Mouse (Mus musculus) liver, embryonic 13.5 days (tissue): Measurements from ENCODE around the gene Gata3. TPM values are rescaled to one million over a fixed set of nuclear protein-coding genes. Genes with fewer than 3 reads are reported as not detected.

Source experiments
- ATAC-seq: fragments of 200-750 bp; cut with Nextera tagmentation; 2 replicates; pipeline ENCODE4 v1.8.0; 2017; ENCODE audit warnings: low read depth, mild to moderate bottlenecking, moderate number of reproducible peaks, moderate library complexity
- DNase-seq: peaks from one replicate; pipeline ENCODE4 v3.0.0; 2022
- H3K27ac ChIP-seq: fragments of 300-500 bp; sonication (generic); 2 replicates; pipeline ENCODE4 v1.5.1; 2015; ENCODE audit warnings: moderate library complexity, mild to moderate bottlenecking, inconsistent platforms
- H3K27me3 ChIP-seq: fragments of 300-500 bp; sonication (generic); 2 replicates; pipeline ENCODE4 v1.6.1; 2015; ENCODE audit warnings: mild to moderate bottlenecking, inconsistent platforms
- H3K36me3 ChIP-seq: fragments of 300-500 bp; sonication (generic); 2 replicates; pipeline ENCODE4 v1.6.1; 2015; ENCODE audit warnings: mild to moderate bottlenecking, inconsistent platforms
- H3K4me1 ChIP-seq: fragments of 300-500 bp; sonication (generic); replicated peaks from 2 replicates; pipeline ENCODE4 v1.6.1; 2015; ENCODE audit warnings: inconsistent platforms
- H3K4me2 ChIP-seq: fragments of 300-500 bp; sonication (generic); 2 replicates; pipeline ENCODE4 v1.6.1; 2015; ENCODE audit warnings: inconsistent platforms, mild to moderate bottlenecking, moderate library complexity
- H3K4me3 ChIP-seq: fragments of 300-500 bp; sonication (generic); replicated peaks from 2 replicates; pipeline ENCODE4 v1.5.1; 2015; ENCODE audit warnings: mild to moderate bottlenecking, inconsistent platforms
- H3K9ac ChIP-seq: fragments of 300-500 bp; sonication (generic); 2 replicates; pipeline ENCODE4 v1.6.1; 2015; ENCODE audit warnings: mild to moderate bottlenecking, inconsistent platforms
- H3K9me3 ChIP-seq: fragments of 300-500 bp; sonication (generic); replicated peaks from 2 replicates; pipeline ENCODE4 v1.6.1; 2016; ENCODE audit warnings: inconsistent platforms
- WGBS: fragments of 180-500 bp; shearing (Covaris S2); methylation state at CpG from one replicate; pipeline ENCODE4 v1.1.7; 2015; ENCODE audit not compliant: insufficient replicate concordance; 5-methylcytosine and 5-hydroxymethylcytosine counted together
- polyA plus RNA-seq: library from polyadenylated mRNA; unstranded; fragments of >200 nt; fragmentation: Nextera tagmentation; extraction: Ambion mirVana; gene quantifications from 2 replicates; pipeline ENCODE4 v1.2.1, GENCODE M21; 2015

Gata3 gene
- polyA plus RNA-seq, 1 experiment from 2014 or later: 1.5 TPM

DNA sequence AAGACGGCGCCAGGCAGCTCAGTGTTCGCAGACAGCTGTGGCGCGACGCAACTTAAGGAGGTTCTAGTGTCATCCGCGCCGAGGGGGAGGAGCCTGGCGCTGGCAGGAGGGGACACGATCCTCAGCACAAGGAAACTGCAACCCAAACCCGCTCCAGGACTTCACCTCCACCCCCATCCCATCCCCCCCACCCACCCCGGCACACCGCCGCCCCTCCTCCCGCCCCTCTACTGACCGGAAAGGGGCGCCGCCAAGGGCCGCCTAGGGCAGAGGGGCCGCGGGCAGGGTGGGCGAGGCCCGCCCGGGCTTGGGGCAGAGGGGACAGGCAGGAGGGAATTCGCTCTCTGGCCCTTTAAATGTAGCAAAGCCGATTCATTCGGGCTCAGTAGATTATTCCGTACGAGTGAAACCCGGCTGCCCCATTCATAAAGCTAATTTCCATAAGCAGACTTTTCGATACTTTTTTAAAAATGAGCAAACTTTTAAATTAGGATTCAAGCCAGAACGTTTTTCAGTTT lies 11.2 kb downstream of the Gata3 start:
- H3K9ac ChIP-seq: peak overlapping the region; percentile 49; the same call in 1 of the 2 replicates
- under 1% methylated on average over 33 of the region's 33 CpGs for WGBS
- H3K4me2 ChIP-seq: peak overlapping the region; percentile 74
- peak; percentile 27; the same call in 1 of the 2 replicates for ATAC-seq
- H3K36me3 ChIP-seq: no peaks in the 10 kb centered on the region
- H3K4me3 ChIP-seq: peak overlapping the region; percentile 58
- H3K9me3 ChIP-seq: no peaks in the 10 kb centered on the region
- peak overlapping the region; percentile 68 for H3K27ac ChIP-seq
- peaks cover 100% of the 10 kb centered on the region for H3K27me3 ChIP-seq
- DNase-seq: no peak
- H3K4me1 ChIP-seq: peaks cover 32% of the 10 kb centered on the region

DNA sequence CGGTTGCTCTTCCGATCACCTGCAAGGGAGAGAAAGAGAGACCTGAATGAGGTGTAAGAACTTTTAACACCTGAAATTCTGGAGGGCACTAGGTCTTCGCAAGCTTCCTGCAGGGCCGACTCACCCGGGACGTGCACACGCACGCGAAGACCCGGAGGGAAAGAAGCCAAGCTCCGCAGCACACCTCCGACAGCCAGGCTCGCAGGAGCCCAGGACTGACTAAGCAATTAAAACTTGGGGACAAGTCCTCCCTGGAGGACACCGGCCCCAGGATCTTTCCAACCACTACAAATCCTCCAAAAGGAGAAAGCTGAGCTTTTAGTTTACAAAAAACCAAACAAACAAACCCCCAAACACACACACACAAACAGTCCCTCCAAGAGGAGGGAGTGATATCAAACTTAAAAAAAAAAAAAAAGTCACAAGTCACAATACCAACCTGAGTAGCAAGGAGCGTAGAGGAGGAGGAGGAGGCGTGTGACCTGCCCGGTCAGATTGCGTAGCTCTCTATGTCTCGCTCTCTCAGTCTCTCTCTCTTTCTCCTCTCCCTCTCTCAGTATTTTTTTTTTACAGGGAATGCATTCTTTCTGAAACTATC lies 11.8 kb downstream of the Gata3 start:
- no peaks in the 10 kb centered on the region for H3K9me3 ChIP-seq
- WGBS: 1% methylated on average over 19 of the region's 19 CpGs
- DNase-seq: no peak
- no peaks in the 10 kb centered on the region for H3K36me3 ChIP-seq
- peaks cover 32% of the 10 kb centered on the region for H3K4me1 ChIP-seq
- no peak for ATAC-seq
- H3K4me2 ChIP-seq: peak overlapping the region; percentile 74
- peaks cover 100% of the 10 kb centered on the region for H3K27me3 ChIP-seq
- no peak overlapping the region for H3K27ac ChIP-seq
- peak overlapping the region; percentile 58 for H3K4me3 ChIP-seq
- peak overlapping the region; percentile 49; the same call in 1 of the 2 replicates for H3K9ac ChIP-seq

DNA sequence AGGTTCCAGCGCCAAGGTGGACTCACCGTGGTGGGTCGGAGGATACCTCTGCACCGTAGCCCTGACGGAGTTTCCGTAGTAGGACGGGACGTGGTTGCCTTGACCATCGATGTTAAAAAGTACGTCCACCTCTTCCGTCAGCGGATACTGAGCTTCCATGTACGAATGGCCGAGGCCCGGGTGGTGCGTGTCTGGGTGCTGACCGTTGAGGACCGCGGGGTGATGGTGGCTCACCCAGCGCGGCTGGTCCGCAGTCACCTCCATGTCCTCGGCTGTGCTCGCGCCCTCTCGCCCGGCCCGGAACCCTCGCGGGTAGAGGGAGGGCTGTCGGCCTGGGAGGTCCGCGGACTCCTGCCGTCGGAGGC lies 12.5 kb downstream of the Gata3 start:
- Histone ChIP-seq H3K36me3 (no peaks in the 10 kb centered on the region), H3K27ac (no peak overlapping the region), H3K4me1 (peaks cover 32% of the 10 kb centered on the region), H3K4me2 (peak overlapping the region; percentile 74), H3K9me3 (no peaks in the 10 kb centered on the region), H3K4me3 (peak overlapping the region; percentile 58), H3K9ac (peak overlapping the region; percentile 43), H3K27me3 (peaks cover 100% of the 10 kb centered on the region)
- ATAC-seq (no peak), DNase-seq (no peak)
- WGBS: under 1% methylated on average over 35 of the region's 35 CpGs

- no peak for ATAC-seq
- peaks cover 32% of the 10 kb centered on the region for H3K4me1 ChIP-seq
- H3K4me2 ChIP-seq: peak overlapping the region; percentile 74
- no peaks in the 10 kb centered on the region for H3K9me3 ChIP-seq
- H3K27ac ChIP-seq: no peak overlapping the region
- peak overlapping the region; percentile 43 for H3K9ac ChIP-seq
- no peak for DNase-seq
- peak overlapping the region; percentile 58 for H3K4me3 ChIP-seq
- WGBS: 3% methylated on average over 31 of the region's 31 CpGs
- H3K27me3 ChIP-seq: peaks cover 100% of the 10 kb centered on the region
- no peaks in the 10 kb centered on the region for H3K36me3 ChIP-seq
Measured at GRCm38 (mm10) chr2:9876621-9877325, 13.1 kb downstream of the Gata3 start.

DNA sequence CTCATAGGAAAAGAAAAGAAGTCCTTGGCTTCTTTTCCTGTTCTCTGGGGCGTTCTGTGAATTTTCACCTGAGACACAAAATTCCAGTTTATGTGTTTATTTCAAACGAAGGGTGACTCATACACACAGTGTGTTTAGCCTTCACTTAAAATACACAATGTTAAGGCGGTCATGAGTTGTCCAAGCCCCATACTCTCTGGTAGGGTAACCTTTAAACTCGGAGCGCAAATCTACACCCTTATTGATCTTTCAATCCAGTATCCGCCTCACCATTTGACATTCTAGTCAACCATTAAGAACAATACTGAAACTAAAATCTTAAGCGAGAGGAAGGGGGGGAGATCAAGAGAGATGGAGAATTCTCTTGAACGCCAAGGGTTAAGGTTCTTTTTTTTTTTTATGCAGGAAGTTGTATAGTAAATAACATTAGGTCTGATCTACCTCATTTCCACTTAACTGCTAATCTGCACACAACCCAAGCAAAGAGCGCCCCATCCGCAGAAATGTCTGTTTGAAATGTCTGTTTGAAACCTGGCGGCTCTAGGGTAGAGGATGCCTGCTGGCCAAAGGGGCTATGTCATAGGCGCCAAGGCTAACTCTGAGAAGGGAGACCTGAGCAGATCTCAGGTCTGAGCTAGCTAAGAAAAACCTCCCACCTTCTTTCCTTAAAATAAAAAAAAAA lies 14.0 kb downstream of the Gata3 start:
- Histone ChIP-seq H3K4me3 (0 out of 2 replicates have a peak overlapping the region, but pooled peaks have one; percentile 58), H3K27ac (no peak overlapping the region), H3K4me1 (peaks cover 31% of the 10 kb centered on the region), H3K36me3 (no peaks in the 10 kb centered on the region), H3K9me3 (no peaks in the 10 kb centered on the region), H3K27me3 (peaks cover 100% of the 10 kb centered on the region), H3K9ac (no peak overlapping the region), H3K4me2 (peak overlapping the region; percentile 74)
- ATAC-seq: no peak
- DNase-seq: no peak
- WGBS: 49% methylated on average over 12 of the region's 12 CpGs

DNA sequence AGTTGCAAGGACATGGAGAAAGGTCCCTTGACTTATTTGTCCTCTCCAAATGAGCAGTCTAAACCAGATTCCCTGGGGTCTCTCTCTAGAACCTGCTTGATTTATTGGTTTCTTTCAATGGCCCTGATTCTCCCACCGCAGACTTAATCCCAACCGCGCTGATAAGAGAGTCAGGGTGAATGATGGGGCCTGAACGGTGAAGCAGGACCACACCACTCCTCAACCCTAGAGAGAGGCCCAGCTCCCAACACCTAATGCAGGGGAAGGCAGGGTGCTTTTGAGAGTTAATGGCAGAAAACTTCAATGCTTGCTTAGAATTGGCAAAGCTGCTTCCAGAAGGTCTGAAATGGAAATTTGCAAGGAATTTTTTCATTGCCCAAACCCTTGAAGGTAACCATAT lies 14.6 kb downstream of the Gata3 start:
- ATAC-seq (no peak), DNase-seq (no peak)
- H3K4me1 ChIP-seq: peaks cover 30% of the 10 kb centered on the region
- H3K9me3 ChIP-seq: no peaks in the 10 kb centered on the region
- WGBS: 30% methylated on average over 4 of the region's 4 CpGs
- H3K27ac ChIP-seq: no peak overlapping the region
- H3K4me2 ChIP-seq: peak overlapping the region; percentile 21
- no peak overlapping the region for H3K9ac ChIP-seq
- H3K27me3 ChIP-seq: peaks cover 97% of the 10 kb centered on the region
- no peaks in the 10 kb centered on the region for H3K36me3 ChIP-seq
- H3K4me3 ChIP-seq: no peak overlapping the region

DNA sequence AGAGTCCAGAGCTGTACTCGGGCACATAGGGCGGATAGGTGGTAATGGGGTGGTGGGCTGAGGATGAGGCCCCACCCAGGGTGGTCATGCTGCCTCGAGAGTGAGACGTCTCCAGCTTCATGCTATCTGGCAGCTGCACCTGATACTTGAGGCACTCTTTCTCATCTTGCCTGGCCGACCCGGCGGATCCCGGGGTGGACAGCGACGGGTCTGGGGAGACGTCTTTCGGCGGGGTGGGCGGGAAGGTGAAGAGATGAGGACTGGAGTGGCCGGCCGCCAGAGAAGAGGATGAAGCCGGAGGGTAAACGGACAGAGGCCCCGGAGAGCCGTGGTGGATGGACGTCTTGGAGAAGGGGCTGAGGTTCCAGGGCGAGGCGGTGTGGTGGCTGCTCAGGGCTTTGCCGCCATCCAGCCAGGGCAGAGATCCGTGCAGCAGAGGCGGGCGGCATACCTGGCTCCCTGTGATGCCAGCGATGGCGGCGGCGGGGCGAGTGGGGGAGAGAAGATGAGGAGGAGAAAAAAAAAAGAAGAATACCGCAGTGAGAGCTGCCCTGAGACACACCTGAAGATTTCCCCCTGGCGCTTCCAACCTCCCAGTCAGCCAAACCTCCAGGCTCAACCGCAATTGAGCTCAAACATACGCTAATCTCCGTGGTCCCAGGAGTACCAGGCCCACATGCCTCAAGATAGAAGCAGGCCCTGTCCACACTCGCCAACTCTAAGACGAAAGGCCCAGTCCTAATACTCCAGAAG lies 15.2 kb downstream of the Gata3 start:
- Histone ChIP-seq H3K4me3 (no peak overlapping the region), H3K4me2 (peak overlapping the region; percentile 21), H3K36me3 (no peaks in the 10 kb centered on the region), H3K27ac (no peak overlapping the region), H3K9ac (no peak overlapping the region), H3K9me3 (no peaks in the 10 kb centered on the region), H3K27me3 (peaks cover 97% of the 10 kb centered on the region), H3K4me1 (peaks cover 25% of the 10 kb centered on the region)
- ATAC-seq: no peak
- DNase-seq: no peak
- 41% methylated on average over 39 of the region's 39 CpGs for WGBS

- DNase-seq: no peak
- no peaks in the 10 kb centered on the region for H3K36me3 ChIP-seq
- peaks cover 25% of the 10 kb centered on the region for H3K4me1 ChIP-seq
- H3K27ac ChIP-seq: no peak overlapping the region
- H3K9ac ChIP-seq: no peak overlapping the region
- no peak for ATAC-seq
- peaks cover 92% of the 10 kb centered on the region for H3K27me3 ChIP-seq
- 37% methylated on average over 2 of the region's 2 CpGs for WGBS
- H3K9me3 ChIP-seq: no peaks in the 10 kb centered on the region
- peak overlapping the region; percentile 21; the same call in 1 of the 2 replicates for H3K4me2 ChIP-seq
- no peak overlapping the region for H3K4me3 ChIP-seq
Measured at GRCm38 (mm10) chr2:9873757-9874156, 16.1 kb downstream of the Gata3 start.

GRCm38 (mm10) chr2:9872682-9873081 lies 17.2 kb downstream of the Gata3 start:
- DNase-seq (no peak), ATAC-seq (no peak)
- no peak overlapping the region for H3K27ac ChIP-seq
- H3K4me1 ChIP-seq: peaks cover 18% of the 10 kb centered on the region
- 0 out of 2 replicates have a peak overlapping the region, but pooled peaks have one; percentile 3 for H3K4me2 ChIP-seq
- H3K9ac ChIP-seq: no peak overlapping the region
- H3K9me3 ChIP-seq: no peaks in the 10 kb centered on the region
- no peaks in the 10 kb centered on the region for H3K36me3 ChIP-seq
- H3K4me3 ChIP-seq: no peak overlapping the region
- 21% methylated on average over 12 of the region's 12 CpGs for WGBS
- peaks cover 87% of the 10 kb centered on the region for H3K27me3 ChIP-seq

DNA sequence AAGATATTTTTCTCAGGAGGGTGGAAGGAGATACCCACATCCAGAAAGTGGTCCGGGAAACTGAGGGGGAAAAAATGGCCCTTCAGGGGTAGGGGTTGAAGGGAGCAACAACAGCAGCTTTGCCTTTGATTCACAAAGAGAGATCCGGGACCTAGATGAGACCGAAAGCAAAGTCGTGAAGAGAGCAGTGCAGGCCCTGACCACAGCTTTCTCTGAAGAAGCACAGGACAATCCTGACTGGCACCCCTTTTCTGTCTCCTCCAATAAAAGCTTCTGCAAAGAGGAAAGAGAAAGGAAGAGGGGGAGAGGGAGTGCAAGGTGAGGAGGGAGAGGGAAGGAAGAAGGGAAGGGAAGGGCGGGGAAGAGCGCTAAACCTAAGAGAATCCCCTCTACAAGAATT lies 18.0 kb downstream of the Gata3 start:
- H3K4me3 ChIP-seq: no peak overlapping the region
- H3K9me3 ChIP-seq: no peaks in the 10 kb centered on the region
- 29% methylated on average over 6 of the region's 6 CpGs for WGBS
- peaks cover 79% of the 10 kb centered on the region for H3K27me3 ChIP-seq
- no peaks in the 10 kb centered on the region for H3K36me3 ChIP-seq
- H3K4me2 ChIP-seq: no peak overlapping the region
- ATAC-seq (no peak), DNase-seq (no peak)
- no peak overlapping the region for H3K9ac ChIP-seq
- peaks cover 10% of the 10 kb centered on the region for H3K4me1 ChIP-seq
- H3K27ac ChIP-seq: no peak overlapping the region
